Mouse (Mus musculus) forebrain, embryonic 10.5 days (tissue): ENCODE measurements around the gene Btg2. TPM values are rescaled to one million over a fixed set of nuclear protein-coding genes. Genes with fewer than 3 reads are reported as not detected.

Experiments
- DNase-seq: peaks from one replicate; pipeline ENCODE4 v3.0.0-alpha.2; 2017; ENCODE audit warnings: low spot score; ENCODE audit errors: extremely low spot score
- H3K27ac ChIP-seq: fragments of 300-500 bp; sonication (generic); 2 replicates; pipeline ENCODE4 v1.5.1; 2016; ENCODE audit warnings: mild to moderate bottlenecking
- H3K27me3 ChIP-seq: fragments of 300-500 bp; sonication (generic); 2 replicates; pipeline ENCODE4 v1.6.1; 2016; ENCODE audit warnings: mild to moderate bottlenecking; ENCODE audit not compliant: poor library complexity, severe bottlenecking
- H3K36me3 ChIP-seq: fragments of 300-500 bp; sonication (generic); replicated peaks from 2 replicates; pipeline ENCODE4 v1.6.1; 2016; ENCODE audit warnings: mild to moderate bottlenecking, moderate library complexity
- H3K4me1 ChIP-seq: fragments of 300-500 bp; sonication (generic); 2 replicates; pipeline ENCODE4 v1.6.1; 2016
- H3K4me3 ChIP-seq: fragments of 300-500 bp; sonication (generic); 2 replicates; pipeline ENCODE4 v1.5.1; 2016; ENCODE audit warnings: mild to moderate bottlenecking, moderate library complexity
- H3K9me3 ChIP-seq: fragments of 300-500 bp; sonication (generic); 2 replicates; pipeline ENCODE4 v1.6.1; 2016; ENCODE audit warnings: mild to moderate bottlenecking, moderate library complexity
- WGBS: fragments of 180-500 bp; shearing (Covaris S2); methylation state at CpG from one replicate; pipeline ENCODE4 v1.1.7; 2016; 5-methylcytosine and 5-hydroxymethylcytosine counted together
- polyA plus RNA-seq: library from polyadenylated mRNA; unstranded; fragments of >200 nt; fragmentation: Nextera tagmentation; extraction: Ambion mirVana; gene quantifications from 2 replicates; pipeline ENCODE4 v1.2.1, GENCODE M21; 2016

Btg2 gene
- 64.6 and 68.6 TPM in 2 replicates for polyA plus RNA-seq

GRCm38 (mm10) chr1:134078802-134079476 is at the start of gene Btg2:
Gene Btg2 (minus strand): TSS chr1:134079120.
- peak within 1 kb of the TSS; percentile 75 for H3K4me3 ChIP-seq
- H3K36me3 ChIP-seq, result peaks cover 33% of the 10 kb centered on the region
- no peaks in the 10 kb centered on the region for H3K27me3 ChIP-seq
- WGBS, result under 1% methylated on average over 59 of the region's 62 CpGs
- peak; percentile 98 for DNase-seq
- peak within 1 kb of the TSS; percentile 89 for H3K27ac ChIP-seq
- no peaks in the 10 kb centered on the region for H3K9me3 ChIP-seq
- peaks cover 73% of the 10 kb centered on the region for H3K4me1 ChIP-seq

- Histone ChIP-seq H3K27ac (no peak overlapping the region), H3K4me1 (no peaks in the 10 kb centered on the region), H3K27me3 (no peaks in the 10 kb centered on the region), H3K4me3 (no peak overlapping the region), H3K9me3 (peaks cover 5% of the 10 kb centered on the region), H3K36me3 (no peaks in the 10 kb centered on the region)
- WGBS, result 61% methylated on average over 9 of the region's 9 CpGs
- DNase-seq, result peak; percentile 44
Observed at GRCm38 (mm10) chr1:134122195-134122594, 43.3 kb upstream of the Btg2 start.

- no peak overlapping the region for H3K4me3 ChIP-seq
- peak; percentile 82 for DNase-seq
- H3K27ac ChIP-seq, result no peak overlapping the region
- H3K36me3 ChIP-seq, result no peaks in the 10 kb centered on the region
- H3K27me3 ChIP-seq, result no peaks in the 10 kb centered on the region
- 5% methylated on average over 5 of the region's 5 CpGs for WGBS
- H3K9me3 ChIP-seq, result peaks cover 5% of the 10 kb centered on the region
- peaks cover 9% of the 10 kb centered on the region for H3K4me1 ChIP-seq
Observed at GRCm38 (mm10) chr1:134120179-134120578, 41.3 kb upstream of the Btg2 start.

GRCm38 (mm10) chr1:134117110-134117509 is 38.2 kb upstream of the Btg2 start:
- no peak overlapping the region for H3K27ac ChIP-seq
- 89% methylated on average over 5 of the region's 5 CpGs for WGBS
- DNase-seq, result no peak
- no peak overlapping the region for H3K4me3 ChIP-seq
- H3K9me3 ChIP-seq, result peaks cover 5% of the 10 kb centered on the region
- H3K36me3 ChIP-seq, result no peaks in the 10 kb centered on the region
- no peaks in the 10 kb centered on the region for H3K27me3 ChIP-seq
- peaks cover 16% of the 10 kb centered on the region for H3K4me1 ChIP-seq

GRCm38 (mm10) chr1:134115424-134115823 is 36.5 kb upstream of the Btg2 start:
- H3K4me3 ChIP-seq, result no peak overlapping the region
- H3K36me3 ChIP-seq, result no peaks in the 10 kb centered on the region
- DNase-seq, result no peak
- H3K27ac ChIP-seq, result 0 out of 2 replicates have a peak overlapping the region, but pooled peaks have one; percentile 16
- no peaks in the 10 kb centered on the region for H3K27me3 ChIP-seq
- 73% methylated on average over 8 of the region's 8 CpGs for WGBS
- H3K9me3 ChIP-seq, result peaks cover 5% of the 10 kb centered on the region
- H3K4me1 ChIP-seq, result peaks cover 16% of the 10 kb centered on the region

GRCm38 (mm10) chr1:134114730-134115129 is 35.8 kb upstream of the Btg2 start:
- WGBS, result 85% methylated on average over 13 of the region's 13 CpGs
- H3K36me3 ChIP-seq, result no peaks in the 10 kb centered on the region
- no peak overlapping the region for H3K27ac ChIP-seq
- H3K27me3 ChIP-seq, result no peaks in the 10 kb centered on the region
- peaks cover 5% of the 10 kb centered on the region for H3K9me3 ChIP-seq
- no peak for DNase-seq
- H3K4me3 ChIP-seq, result no peak overlapping the region
- H3K4me1 ChIP-seq, result peaks cover 16% of the 10 kb centered on the region

- Histone ChIP-seq H3K4me3 (no peak overlapping the region), H3K27ac (no peak overlapping the region)
- WGBS, result 85% methylated on average over 7 of the region's 7 CpGs
Observed at GRCm38 (mm10) chr1:134114018-134114417, 35.1 kb upstream of the Btg2 start.

GRCm38 (mm10) chr1:134113560-134113959 is 34.6 kb upstream of the Btg2 start:
- H3K4me1 ChIP-seq, result peaks cover 16% of the 10 kb centered on the region
- H3K9me3 ChIP-seq, result no peaks in the 10 kb centered on the region
- no peak overlapping the region for H3K4me3 ChIP-seq
- H3K36me3 ChIP-seq, result no peaks in the 10 kb centered on the region
- H3K27me3 ChIP-seq, result no peaks in the 10 kb centered on the region
- 71% methylated on average over 5 of the region's 5 CpGs for WGBS
- no peak overlapping the region for H3K27ac ChIP-seq
- no peak for DNase-seq

More at GRCm38 (mm10) chr1:134114018-134114417, 35.1 kb upstream of the Btg2 start:
- Histone ChIP-seq H3K36me3 (no peaks in the 10 kb centered on the region), H3K4me1 (peaks cover 16% of the 10 kb centered on the region), H3K9me3 (no peaks in the 10 kb centered on the region; the same call in 1 of the 2 replicates), H3K27me3 (no peaks in the 10 kb centered on the region)
- no peak for DNase-seq

- no peaks in the 10 kb centered on the region for H3K9me3 ChIP-seq
- H3K27me3 ChIP-seq, result no peaks in the 10 kb centered on the region
- DNase-seq, result no peak
- no peak within 1 kb of the TSS for H3K4me3 ChIP-seq
- WGBS, result 78% methylated on average over 4 of the region's 4 CpGs
- H3K4me1 ChIP-seq, result peaks cover 24% of the 10 kb centered on the region
- H3K36me3 ChIP-seq, result no peaks in the 10 kb centered on the region
- no peak within 1 kb of the TSS for H3K27ac ChIP-seq
Observed at GRCm38 (mm10) chr1:134110979-134111378, 32.1 kb upstream of the Btg2 start, which contains the start of gene Chit1. Gene Chit1 (plus strand): TSS chr1:134111242.

GRCm38 (mm10) chr1:134110449-134110848 is 31.5 kb upstream of the Btg2 start:
- DNase-seq, result no peak
- Histone ChIP-seq H3K4me1 (peaks cover 22% of the 10 kb centered on the region), H3K36me3 (no peaks in the 10 kb centered on the region), H3K4me3 (no peak overlapping the region), H3K27me3 (no peaks in the 10 kb centered on the region), H3K27ac (no peak overlapping the region), H3K9me3 (no peaks in the 10 kb centered on the region)
- 89% methylated on average over 5 of the region's 5 CpGs for WGBS

GRCm38 (mm10) chr1:134110015-134110414 is 31.1 kb upstream of the Btg2 start:
- no peak overlapping the region for H3K27ac ChIP-seq
- H3K4me1 ChIP-seq, result peaks cover 19% of the 10 kb centered on the region
- H3K9me3 ChIP-seq, result no peaks in the 10 kb centered on the region
- no peaks in the 10 kb centered on the region for H3K36me3 ChIP-seq
- no peak for DNase-seq
- 85% methylated on average over 3 of the region's 3 CpGs for WGBS
- no peaks in the 10 kb centered on the region for H3K27me3 ChIP-seq
- H3K4me3 ChIP-seq, result no peak overlapping the region

GRCm38 (mm10) chr1:134107777-134108176 is 28.9 kb upstream of the Btg2 start:
- no peak for DNase-seq
- Histone ChIP-seq H3K36me3 (no peaks in the 10 kb centered on the region), H3K9me3 (no peaks in the 10 kb centered on the region), H3K4me1 (peaks cover 20% of the 10 kb centered on the region), H3K27ac (no peak overlapping the region), H3K27me3 (no peaks in the 10 kb centered on the region), H3K4me3 (no peak overlapping the region)
- WGBS, result 94% methylated on average over 7 of the region's 7 CpGs

GRCm38 (mm10) chr1:134106719-134107118 is 27.8 kb upstream of the Btg2 start:
- Histone ChIP-seq H3K27ac (peak overlapping the region; percentile 53; the same call in 1 of the 2 replicates), H3K27me3 (no peaks in the 10 kb centered on the region), H3K9me3 (no peaks in the 10 kb centered on the region), H3K4me1 (peaks cover 20% of the 10 kb centered on the region), H3K4me3 (no peak overlapping the region), H3K36me3 (no peaks in the 10 kb centered on the region)
- WGBS, result 7% methylated on average over 5 of the region's 5 CpGs
- DNase-seq, result peak; percentile 53
